Mouse (Mus musculus) stomach, postnatal 0 days (tissue): ENCODE data around the gene Ccdc39.

Experiments used
- CTCF ChIP-seq: IDR thresholded peaks from 2 replicates; pipeline ENCODE4 v1.5.1; 2016; ENCODE audit warnings: antibody characterized with exemption, low read depth, mild to moderate bottlenecking, moderate library complexity
- EP300 ChIP-seq: optimal IDR thresholded peaks from 2 replicates; pipeline ENCODE3; 2016; ENCODE audit warnings: antibody characterized with exemption

GRCm38 (mm10) chr3:33893433-33893832 lies 49.3 kb upstream of the Ccdc39 start:
- TF ChIP-seq CTCF: no peak
- no peak for TF ChIP-seq EP300
